Mouse (Mus musculus) cerebellum, adult (tissue): Measurements from ENCODE around the gene Mnd1.

Experiments
- ATAC-seq: cut with Nextera tagmentation; 2 replicates; pipeline ENCODE4 v1.9.2; 2017; ENCODE audit warnings: mild to moderate bottlenecking, moderate library complexity, mixed read lengths; ENCODE audit not compliant: insufficient number of reproducible peaks, low FRiP score, low TSS enrichment

The Mnd1 gene

GRCm38 (mm10) chr3:84165391-84165790, 9.8 kb upstream of the Mnd1 start:
- ATAC-seq: no peak

DNA sequence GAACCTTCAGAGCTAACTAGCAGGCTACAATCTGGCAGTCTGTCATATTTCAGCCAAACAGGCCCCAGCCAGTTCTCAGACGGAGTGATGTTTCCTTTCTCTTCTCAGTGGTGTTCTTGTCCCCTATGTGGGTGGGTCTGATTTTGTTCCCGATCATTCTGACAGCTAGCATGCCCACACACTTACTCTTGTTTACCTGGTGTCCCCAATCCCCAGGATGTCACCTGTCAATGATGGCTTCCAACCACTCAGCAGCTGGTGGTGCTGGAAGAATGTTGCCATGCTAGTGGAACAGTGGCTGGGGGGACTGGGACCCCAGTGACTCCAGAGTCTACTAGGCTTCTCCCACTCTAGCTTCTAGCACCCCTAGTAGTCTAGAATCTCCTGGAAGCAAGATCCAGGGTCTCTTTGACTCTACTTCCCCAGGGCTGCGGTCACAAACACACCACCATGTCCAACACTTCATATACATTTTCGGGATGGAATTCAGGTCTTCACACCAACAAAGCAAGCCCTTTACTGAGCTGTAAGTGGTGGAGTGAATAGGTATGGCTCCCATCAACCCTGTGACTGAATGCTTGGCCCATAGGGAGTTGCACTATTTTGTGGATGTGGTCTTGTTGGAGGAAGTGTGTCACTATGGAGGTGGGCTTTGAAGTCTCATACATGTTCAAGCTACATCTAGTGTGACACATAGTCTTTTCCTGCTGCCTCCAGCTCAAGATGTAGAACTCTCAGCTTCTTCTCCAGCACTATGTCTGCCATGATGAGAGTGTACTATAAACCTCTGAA, 2.2 kb upstream of the Mnd1 start:
- no peak for ATAC-seq

DNA sequence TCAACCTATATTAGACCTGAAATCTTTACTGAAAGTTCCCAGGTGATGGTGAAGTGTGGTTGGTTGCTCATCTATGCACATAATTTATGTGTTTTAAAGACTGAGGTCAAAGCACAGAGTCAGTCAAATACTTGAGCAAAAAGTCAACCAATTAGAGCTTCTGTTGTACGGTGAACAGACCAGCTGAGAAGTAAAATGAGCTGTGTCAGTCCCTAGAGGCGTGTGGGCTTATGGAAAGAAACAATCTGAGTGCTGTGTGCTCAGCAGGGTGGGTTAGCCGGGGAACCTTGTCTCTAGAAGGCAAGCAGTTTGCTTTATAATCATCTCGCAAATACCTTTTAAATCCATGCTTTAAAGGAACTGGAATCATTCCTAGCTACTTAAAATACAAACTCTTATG, 1.4 kb upstream of the Mnd1 start:
- no peak for ATAC-seq

- no peak for ATAC-seq
These were observed 519 bp upstream of the Mnd1 start for GRCm38 (mm10) chr3:84156105-84156504.

- no peak; the same call in none of the 2 replicates for ATAC-seq
These were observed 440 bp downstream of the Mnd1 start for GRCm38 (mm10) chr3:84155146-84155545.

DNA sequence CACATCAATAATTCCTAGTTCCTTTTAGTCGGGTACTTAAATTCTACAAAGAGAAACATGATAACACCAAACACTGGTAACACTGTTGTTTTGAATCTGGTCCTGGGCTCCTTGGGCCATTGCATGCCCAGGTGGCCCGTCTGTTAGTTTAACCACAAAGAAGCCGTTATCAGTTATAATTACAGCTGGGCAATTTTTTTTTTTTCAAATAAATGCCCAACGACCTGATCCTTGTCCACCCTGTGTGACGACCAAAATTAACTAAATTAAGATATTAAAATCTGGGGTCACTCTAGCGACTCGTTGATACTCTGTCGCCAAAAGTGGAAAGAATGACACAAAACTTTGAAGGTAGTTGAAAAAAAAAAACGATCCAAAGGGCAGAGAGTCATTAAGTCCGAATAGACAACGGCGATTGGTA, 855 bp downstream of the Mnd1 start:
- ATAC-seq: no peak

DNA sequence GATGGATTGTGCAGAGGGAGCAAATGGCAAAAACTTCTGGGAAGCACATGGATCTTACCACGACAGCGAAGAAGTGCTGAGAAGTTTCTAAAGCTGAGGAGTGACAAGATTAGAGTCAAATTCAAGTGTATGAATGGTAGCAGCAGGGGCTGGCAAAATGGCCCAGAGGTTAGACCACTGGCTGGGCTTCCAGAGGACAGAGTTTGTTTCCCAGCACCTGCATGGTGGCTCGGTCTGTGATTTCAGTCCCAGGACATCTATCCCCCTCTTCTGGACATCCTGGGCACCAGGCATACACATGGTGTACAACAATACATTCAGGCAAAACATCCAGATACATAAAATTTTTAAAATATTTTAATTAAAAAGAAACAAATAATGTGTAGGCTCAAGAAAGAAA, 5.8 kb downstream of the Mnd1 start:
- no peak for ATAC-seq

GRCm38 (mm10) chr3:84140947-84141346, 14.6 kb downstream of the Mnd1 start:
- no peak for ATAC-seq

DNA sequence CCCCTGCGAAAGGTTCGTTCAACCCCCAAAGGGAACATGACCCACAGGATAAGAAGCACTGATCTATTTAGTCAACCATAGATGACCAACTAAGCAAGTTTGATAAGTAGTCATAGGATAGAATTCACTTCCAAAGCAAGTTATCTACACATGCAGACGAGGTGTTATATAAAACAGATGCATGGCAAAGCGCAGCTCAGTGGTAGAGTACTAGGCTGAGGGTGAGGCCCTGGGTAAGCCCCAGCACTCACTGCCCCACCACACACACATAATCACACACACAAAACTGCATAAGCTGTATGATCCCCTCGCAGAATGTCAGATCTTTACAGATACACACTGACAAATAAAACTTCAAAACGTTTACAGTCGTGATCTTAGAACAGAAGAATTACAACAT, 19.1 kb downstream of the Mnd1 start:
- ATAC-seq: no peak

DNA sequence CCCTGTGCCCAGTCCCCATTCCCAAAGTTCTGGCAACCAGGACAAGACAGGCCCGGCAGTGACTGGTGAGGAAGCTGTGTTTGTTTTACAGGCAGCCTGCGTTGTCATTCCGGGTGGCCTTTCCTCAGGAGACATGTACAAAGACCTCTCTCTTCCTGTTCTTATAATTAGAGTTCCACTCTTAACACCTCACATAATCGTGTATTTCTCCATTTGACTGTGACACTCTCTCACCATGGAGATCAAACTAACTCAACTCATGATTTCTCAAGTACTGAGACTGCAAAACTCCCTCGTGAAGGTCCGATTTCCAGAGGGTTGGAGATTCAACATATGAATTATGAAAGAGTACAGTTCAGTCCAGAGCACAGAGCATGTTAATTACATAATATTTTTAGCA, 19.7 kb downstream of the Mnd1 start:
- ATAC-seq: no peak

DNA sequence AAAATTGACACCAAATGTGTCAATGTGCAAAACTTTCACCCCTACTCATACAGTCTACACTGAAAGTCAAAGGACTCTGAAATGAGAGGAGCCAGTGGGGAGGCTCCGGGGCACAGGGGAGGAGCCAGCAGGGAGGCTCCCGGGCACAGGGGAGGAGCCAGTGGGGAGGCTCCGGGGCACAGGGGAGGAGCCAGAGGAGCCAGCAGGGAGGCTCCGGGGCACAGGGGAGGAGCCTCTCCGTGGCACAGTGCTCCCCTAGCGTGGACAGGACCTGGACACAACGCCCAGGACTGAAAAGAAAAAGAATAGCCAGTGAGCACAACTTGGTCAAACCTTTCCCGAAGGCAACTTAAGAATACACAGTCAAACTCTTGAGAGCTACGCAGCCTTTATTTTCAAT, 20.2 kb downstream of the Mnd1 start:
- no peak for ATAC-seq

- no peak for ATAC-seq
These were observed 24.2 kb downstream of the Mnd1 start for GRCm38 (mm10) chr3:84131369-84131768.

DNA sequence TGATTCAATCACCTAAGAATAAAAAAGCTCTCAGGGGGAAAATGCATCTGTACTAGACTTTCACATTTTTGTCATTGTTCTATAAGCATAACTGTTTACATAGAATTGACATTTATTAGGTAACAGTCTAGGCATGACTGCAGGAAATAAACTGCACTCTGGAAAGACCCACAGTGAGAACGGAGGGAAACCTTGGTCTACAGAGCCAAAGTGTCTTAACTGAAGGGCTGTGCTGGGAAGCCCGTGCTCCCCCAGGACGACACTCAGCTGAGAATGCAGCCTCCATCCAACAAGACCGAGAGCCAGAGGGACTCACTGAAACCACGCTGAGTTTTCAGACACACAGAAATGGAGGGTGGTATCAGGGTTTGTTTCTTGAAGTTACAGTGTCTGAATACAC, 24.8 kb downstream of the Mnd1 start:
- ATAC-seq: no peak

GRCm38 (mm10) chr3:84128871-84129870, 26.4 kb downstream of the Mnd1 start:
- ATAC-seq: no peak

- ATAC-seq: no peak
These were observed 28.2 kb downstream of the Mnd1 start for GRCm38 (mm10) chr3:84127431-84127830.

GRCm38 (mm10) chr3:84126721-84127120, 28.9 kb downstream of the Mnd1 start:
- ATAC-seq: no peak

GRCm38 (mm10) chr3:84125704-84126289, 29.8 kb downstream of the Mnd1 start:
- ATAC-seq: no peak

GRCm38 (mm10) chr3:84123461-84123860, 32.1 kb downstream of the Mnd1 start:
- ATAC-seq: no peak

DNA sequence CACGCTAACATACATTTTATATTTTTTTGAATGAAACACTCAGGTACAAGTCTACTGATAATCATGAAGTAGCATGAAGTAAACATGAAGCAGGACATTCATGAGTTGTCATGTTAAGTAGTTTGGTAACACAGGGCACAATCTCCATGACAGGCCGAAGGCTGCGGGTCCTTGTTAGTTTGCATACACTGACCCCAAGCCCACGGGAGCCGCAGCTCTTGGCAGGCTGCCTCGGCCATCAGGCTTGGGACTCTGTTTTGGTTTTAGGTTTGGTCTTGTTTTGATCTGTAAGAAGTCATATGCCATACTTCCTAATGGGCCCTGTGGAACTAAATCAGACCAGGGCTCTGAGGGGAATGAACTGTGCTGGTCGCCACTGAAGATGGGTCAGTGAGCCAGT, 36.9 kb downstream of the Mnd1 start:
- ATAC-seq: no peak

DNA sequence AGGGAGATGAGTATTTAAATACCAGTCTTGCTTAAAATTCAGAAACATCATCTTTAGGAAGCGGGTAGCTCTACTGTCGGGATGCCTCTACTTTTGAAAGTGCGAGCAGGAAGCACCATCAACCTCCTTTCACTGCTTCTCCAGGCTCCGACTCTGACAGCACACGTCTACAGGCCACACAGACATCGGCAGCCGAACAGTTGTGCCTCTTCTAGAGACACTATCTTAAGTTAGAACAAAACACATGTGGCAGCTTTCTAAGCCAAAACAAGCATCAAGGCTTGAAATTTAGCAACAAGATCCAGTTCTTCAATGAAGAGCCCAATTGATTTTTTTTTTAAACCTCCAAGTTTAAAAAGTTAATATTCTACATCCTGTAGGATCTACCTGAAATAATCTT, 37.4 kb downstream of the Mnd1 start:
- ATAC-seq: no peak

GRCm38 (mm10) chr3:84108614-84109013, 47.0 kb downstream of the Mnd1 start:
- no peak for ATAC-seq
